Mouse (Mus musculus) cerebellum, adult 11 months (tissue): ENCODE measurements around the gene Micall1.
A peak's percentile ranks its signal among the peaks of the same experiment; 100 is the strongest.

ENCODE experiments used
- DNase-seq: peaks from one replicate; pipeline ENCODE4 v3.0.0; 2022

The Micall1 gene

GRCm38 (mm10) chr15:79097611-79098025 is 11.1 kb upstream of the Micall1 start:
- no peak for DNase-seq

- DNase-seq: no peak
These were observed 10.5 kb upstream of the Micall1 start for GRCm38 (mm10) chr15:79098220-79098619.

- no peak for DNase-seq
These were observed 9.8 kb upstream of the Micall1 start for GRCm38 (mm10) chr15:79098868-79099267.

DNA sequence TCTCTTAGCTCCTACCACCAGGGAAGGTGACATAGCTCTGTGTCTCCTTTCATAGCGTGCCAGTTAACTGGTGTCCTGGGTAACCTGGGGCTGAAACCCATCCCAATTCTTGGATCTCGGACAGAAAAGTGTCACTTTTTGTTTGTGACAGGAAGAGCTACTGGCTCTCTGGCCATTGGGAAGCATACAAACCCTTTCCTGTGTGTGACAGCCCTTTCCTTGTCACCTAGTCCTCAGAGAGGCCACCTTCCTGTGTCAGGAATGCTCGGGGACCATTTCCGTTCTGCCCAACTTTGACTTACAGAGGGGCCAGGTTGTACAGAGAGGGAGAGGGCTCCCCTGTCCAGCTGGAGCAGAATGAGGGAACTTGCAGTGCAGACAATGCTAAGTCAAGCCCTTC is 9.2 kb upstream of the Micall1 start:
- no peak for DNase-seq

GRCm38 (mm10) chr15:79100391-79100790 is 8.3 kb upstream of the Micall1 start:
- DNase-seq: no peak

GRCm38 (mm10) chr15:79101531-79101930 is 7.2 kb upstream of the Micall1 start:
- no peak for DNase-seq

GRCm38 (mm10) chr15:79103264-79103663 is 5.4 kb upstream of the Micall1 start:
- DNase-seq: no peak

DNA sequence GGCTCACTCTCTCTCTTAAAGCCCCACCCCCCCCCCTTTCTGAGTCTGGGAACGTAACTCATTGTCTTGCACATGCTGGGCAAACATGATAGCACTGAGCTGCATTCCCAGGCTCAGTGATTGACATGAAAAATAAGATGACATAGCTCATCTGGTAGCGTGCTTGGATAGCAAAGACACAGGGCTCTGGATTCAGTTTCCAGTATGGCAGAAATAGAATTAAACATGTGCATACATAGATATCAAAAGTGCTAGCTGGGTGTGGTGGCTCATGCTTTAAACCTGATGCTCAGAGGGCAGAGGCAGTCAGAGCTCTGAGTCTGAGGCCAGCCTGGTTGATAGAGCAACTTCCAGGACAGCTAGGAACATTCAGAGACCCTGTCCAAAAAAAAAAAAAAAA is 2.9 kb upstream of the Micall1 start:
- no peak for DNase-seq

DNA sequence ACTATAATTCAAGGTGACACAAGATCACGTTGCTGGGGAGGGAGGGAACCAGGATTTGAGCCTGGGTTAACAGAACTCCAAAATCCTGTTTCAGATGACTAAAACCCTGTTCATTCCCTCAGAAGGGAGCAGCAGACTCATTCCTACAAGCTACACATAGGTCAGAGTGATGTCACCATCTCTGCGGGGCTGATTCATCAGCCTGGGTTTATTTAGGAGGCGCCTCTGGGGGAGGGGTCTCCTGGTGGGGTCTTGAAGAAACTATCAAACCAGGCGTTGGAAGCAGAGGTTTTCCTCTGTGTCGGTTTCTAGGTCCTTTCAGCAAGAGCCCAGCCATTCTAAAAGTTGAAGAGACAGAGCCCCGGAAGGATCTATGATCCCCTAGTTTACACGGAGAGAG is 732 bp upstream of the Micall1 start:
- DNase-seq: no peak

- DNase-seq: no peak
These were observed 730 bp downstream of the Micall1 start for GRCm38 (mm10) chr15:79109321-79109934.

DNA sequence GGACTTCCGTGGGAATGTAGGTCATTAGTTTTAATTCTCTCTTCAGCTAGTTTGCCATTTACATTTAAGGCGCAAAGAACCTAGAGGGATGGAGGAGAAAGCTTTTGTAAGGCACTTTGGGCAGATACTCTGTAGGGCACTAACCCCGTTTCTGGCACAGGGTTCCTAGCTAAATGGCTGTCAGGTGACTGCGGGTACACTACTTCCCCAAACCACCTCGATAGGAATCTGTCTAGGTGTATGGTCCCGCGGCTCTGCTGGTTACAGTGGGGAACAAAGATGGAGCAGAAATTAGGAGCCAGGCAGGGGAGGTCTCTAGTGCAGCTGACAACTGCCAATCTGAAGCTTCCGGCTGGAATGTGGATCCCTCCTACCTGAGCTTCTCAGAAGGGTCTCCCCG is 1.3 kb downstream of the Micall1 start:
- no peak for DNase-seq

- no peak for DNase-seq
These were observed 1.8 kb downstream of the Micall1 start for GRCm38 (mm10) chr15:79110528-79110927.

GRCm38 (mm10) chr15:79111774-79112173 is 3.1 kb downstream of the Micall1 start:
- DNase-seq: no peak

DNA sequence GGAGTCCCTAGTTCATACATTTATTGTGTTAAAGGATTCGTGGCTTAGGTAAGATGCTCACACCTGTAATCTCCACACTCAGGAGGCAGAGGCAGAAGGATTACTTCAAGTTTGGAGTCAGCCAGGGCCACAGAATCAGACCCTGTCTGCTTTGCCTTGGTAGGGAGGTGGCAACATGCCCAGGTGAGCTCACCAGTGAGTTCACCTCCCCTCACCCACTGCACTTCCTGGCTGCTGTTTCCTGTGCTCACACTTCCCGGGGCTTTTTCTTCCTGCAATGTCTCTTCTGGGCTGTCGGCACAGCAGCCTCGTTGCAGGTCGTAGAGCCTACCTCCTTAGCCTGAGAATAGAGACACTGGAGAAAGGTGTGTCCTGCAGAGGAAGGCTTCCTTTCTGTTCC is 6.6 kb downstream of the Micall1 start:
- DNase-seq: no peak

GRCm38 (mm10) chr15:79119491-79119890 is 10.8 kb downstream of the Micall1 start:
- DNase-seq: no peak

DNA sequence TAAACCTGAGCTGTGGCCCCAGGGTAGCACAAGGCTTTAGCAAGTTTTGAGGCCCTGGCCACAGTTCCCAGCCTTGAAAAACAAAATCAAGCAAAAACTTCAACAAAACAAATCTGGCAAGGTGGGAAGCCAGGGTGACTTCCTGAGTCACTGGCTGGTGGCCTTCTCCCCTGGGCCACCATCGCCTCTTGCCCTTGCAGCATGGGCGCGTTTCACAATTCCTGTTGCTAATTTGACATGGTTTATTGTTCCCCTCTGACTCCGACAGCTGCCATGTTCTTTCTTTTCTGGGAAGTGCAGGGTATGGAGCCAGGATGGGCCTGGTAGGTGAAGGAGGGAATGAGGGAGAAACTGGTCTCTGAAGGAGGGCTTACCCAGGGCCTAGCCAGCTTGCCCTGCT is 13.4 kb downstream of the Micall1 start:
- DNase-seq: no peak

DNA sequence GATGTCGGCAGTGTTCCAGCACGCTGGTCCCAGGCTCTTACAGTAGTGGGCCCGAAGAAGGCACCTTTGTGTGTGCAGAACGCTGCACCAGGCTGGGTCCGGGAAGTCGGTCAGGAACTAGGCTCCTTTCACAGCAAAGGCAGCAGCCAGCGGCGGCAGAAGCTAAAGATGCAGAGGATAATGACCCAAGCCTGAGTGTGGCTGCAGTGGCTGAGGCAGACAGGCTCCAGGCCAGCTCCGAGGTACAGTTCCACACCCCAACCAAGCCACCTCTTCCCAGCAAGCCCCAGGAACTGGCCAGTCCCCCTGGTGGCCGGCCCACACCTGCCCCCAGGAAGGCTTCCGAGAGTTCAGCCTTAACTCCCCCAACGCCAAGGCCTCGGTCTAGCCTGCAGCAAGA is 13.8 kb downstream of the Micall1 start:
- no peak for DNase-seq

- no peak for DNase-seq
These were observed 15.1 kb downstream of the Micall1 start for GRCm38 (mm10) chr15:79123751-79124150.

DNA sequence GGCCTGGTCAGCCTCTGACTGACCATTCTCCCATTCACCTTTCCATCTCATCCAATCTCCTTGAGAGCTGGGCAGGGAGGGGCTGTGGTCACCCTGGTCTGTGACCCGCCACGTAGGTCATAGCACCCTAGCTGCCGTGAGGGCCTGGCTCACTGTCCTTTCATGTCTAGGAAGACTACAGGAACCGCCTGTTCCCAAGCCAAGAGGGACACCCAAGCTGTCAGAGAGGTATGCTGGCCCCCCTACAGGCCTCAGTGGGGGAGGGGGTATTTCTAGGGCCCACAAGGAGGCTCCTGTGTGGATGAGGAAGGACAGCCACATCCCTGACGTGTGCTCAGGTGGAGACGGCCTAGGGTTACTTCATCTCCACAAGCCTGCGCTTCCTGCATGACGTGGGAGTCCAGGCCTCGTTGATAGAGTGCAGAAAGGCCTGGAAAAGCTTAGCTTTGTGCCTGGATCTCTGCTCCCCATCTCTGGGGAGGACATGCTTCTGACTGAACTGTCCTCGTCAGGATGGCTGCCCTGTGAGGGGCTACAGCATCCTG is 15.7 kb downstream of the Micall1 start:
- no peak for DNase-seq

DNA sequence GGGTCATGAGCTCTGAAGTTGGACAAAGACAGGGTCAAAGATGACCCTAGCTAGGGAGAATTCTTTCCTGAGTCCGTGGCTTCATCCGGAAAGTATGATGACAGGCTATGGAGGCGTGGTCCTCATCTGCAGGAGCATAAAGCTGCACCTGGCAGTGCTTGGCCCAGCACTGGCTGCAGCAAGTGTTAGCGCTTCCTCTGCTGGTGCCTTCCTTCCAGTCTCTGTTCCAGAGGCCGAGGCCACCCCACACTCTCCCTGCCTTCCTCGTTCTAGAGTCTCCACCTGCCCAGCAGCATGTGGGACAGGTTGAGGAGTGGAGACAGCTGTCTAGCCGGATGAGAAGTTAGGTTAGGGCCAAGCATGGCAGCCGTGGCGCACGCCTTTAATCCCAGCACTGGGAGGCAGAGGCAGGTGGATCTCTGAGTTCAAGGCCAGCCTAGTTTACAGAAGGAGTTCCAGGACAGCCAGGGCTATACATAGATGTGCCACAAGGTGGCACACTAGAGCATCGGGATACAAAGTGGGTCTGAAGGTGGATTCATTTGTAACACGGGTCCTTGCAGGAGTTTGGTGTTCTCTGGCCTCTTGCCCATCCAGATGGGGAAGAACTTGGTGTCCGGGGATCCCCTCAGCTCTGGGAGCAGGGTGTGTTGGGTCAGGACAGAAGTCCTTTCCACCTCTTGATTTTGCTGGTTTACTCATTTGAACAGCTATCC is 17.7 kb downstream of the Micall1 start:
- DNase-seq: peak; percentile 46

GRCm38 (mm10) chr15:79127101-79127500 is 18.4 kb downstream of the Micall1 start:
- no peak for DNase-seq

- DNase-seq: no peak
These were observed 19.5 kb downstream of the Micall1 start for GRCm38 (mm10) chr15:79128208-79128607.

DNA sequence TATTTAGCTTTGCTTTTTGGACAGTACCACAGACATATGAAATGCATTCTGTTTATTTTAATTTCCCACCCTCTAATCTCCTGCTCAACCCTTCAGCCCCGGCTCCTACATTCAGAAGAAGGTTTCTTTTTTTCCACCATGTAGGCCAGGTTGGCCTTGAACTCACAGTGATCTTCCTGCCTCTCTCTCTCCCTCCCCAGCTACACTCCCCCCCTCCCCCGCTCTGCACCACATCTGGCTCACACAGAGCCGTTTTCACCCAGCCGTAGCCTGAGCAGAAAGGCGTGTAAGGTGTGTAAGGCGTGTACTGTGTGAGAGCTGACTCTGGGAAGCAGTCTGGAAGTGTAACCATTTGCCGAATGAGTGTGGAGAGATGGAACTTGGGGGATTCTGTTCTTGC is 20.6 kb downstream of the Micall1 start:
- no peak for DNase-seq

GRCm38 (mm10) chr15:79130782-79131181 is 22.1 kb downstream of the Micall1 start:
- DNase-seq: no peak

DNA sequence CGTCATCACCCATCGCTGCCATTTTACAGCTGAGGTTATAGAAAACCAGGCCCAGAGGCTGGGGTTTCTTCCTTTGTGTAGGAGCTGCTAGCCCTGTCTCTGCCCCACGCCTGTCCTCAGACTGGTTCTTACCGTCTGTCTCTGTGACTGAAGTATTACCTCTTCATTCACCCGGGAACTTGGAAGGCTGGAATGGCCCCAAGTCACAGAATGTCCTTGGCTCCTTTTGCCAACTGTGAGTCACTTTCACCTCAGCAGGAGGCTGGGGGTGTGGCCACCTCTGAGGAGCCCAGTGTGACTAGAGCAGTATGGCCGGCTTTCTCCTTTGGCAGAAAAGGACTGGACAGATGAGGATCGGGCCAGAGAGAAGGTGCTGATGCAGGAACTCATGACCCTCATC is 22.7 kb downstream of the Micall1 start:
- DNase-seq: peak; percentile 85
